Mouse (Mus musculus) urinary bladder, postnatal 4 days (tissue): ENCODE data around the gene S1pr1.
A peak's percentile ranks its signal among the peaks of the same experiment; 100 is the strongest.

ENCODE experiments used
- DNase-seq, 2 experiments: peaks; one replicate each; pipeline ENCODE4 v3.0.0; 2021 to 2022; ENCODE audit warnings: low spot score in 2 of 2

S1pr1 gene

GRCm38 (mm10) chr3:115673663-115674157 is 41.2 kb downstream of the S1pr1 start:
- DNase-seq, result no peak

DNA sequence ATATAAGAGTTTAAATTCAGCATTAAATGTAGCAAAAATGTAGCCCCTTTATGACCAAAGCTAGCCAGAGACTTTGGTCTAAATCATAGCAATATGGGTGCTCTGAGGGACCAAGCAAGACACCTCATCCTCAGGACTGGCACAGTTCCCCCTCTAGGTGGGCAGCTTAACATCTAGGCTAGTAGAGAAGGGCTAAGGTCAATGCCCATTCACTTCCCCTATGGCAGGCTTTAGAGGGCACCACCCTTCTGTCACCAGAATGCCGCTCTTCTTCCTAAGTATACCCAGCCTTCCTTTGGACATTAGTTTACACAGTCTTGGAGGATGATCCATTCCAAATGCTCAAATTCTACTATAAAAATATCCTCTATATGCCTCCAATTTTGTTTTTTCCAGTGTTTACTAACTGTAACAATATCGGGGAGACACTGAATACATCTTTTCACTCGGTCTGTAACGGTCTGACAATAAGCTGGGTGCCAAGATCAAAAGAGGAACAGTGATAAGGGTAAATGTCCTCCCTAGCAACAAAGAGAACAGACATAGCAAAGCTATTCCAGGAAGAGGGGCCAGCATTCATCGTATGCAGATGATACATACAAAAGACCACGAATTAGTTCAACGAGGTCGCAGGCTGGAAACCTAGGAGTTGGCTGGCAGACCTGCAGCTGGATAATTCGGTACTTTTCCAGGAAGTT is 41.8 kb downstream of the S1pr1 start:
- DNase-seq, result no peak

GRCm38 (mm10) chr3:115669230-115669629 is 45.6 kb downstream of the S1pr1 start:
- no peak for DNase-seq

- no peak for DNase-seq
These were observed 47.7 kb downstream of the S1pr1 start for GRCm38 (mm10) chr3:115667182-115667581.

DNA sequence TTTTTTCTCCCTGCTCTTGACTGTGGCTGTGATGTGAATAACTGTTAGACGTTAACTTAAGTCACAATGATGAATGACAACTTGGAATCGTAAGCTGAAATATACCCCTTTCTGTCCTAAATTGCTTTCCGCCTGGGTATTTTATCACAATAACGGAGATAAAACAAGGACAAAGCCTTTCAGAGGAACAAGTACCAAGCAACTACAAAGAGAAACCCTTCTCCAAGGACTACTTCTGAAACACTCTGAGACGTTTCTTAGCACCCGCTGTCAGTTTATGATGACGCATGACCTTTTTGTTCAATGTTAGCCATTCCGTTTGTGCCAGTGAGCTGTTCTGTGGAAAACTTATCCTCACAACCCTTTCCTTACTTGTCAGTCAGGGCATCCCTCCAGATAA is 48.3 kb downstream of the S1pr1 start:
- no peak for DNase-seq

- DNase-seq, result no peak
These were observed 50.4 kb downstream of the S1pr1 start for GRCm38 (mm10) chr3:115664497-115664896.

DNA sequence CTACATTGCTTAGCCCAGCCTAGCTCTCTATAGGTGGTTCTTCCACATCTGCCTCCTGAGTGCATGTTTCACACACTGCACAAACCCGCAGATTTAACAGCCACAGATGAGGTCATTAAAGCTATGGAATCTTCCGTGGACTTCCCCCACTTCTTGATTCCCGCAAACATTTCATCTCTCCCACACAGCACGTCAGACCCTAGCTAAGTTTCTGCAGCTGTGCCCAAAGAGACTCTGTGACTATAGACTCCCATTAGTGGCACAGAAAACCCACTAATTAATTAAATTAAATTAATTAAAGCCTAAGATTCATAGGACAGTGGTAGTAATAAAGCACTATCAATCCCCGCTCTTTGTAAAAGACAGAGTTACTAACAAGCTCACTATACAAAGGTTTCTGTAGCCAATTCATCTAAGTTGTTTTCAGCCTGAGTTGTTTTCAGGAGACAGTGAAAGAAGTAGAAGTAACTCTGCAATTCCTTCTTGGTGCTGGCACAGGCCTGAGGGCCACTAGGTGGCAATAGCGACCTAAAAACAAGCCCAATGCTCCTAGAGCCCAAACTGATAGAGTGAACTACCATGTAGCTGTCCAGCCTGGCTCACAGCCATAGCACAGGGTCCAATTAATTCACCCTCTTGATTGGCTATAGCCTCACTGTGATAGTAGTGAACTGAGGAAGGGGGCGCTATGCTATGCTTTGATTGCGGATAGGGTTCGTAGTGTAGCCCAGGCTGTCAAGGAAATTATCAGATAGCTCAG is 54.0 kb downstream of the S1pr1 start:
- DNase-seq, result peak; percentile 45 to 63
